Mouse (Mus musculus) midbrain, embryonic 16.5 days (tissue): ENCODE data around the gene Pop4. TPM values are rescaled to one million over a fixed set of nuclear protein-coding genes. Genes with fewer than 3 reads are reported as not detected.

Experiments used
- ATAC-seq: fragments of 200-750 bp; cut with Nextera tagmentation; 2 replicates; pipeline ENCODE4 v1.8.0; 2017; ENCODE audit warnings: moderate TSS enrichment
- H3K27ac ChIP-seq: fragments of 300-500 bp; sonication (generic); 2 replicates; pipeline ENCODE4 v1.5.1; 2014; ENCODE audit warnings: mild to moderate bottlenecking, low read length, mixed read lengths
- H3K27me3 ChIP-seq: fragments of 300-500 bp; sonication (generic); 2 replicates; pipeline ENCODE4 v1.6.1; 2014; ENCODE audit warnings: low read depth, low read length, mixed read lengths; ENCODE audit not compliant: control insufficient read depth, insufficient read depth
- H3K36me3 ChIP-seq: fragments of 300-500 bp; sonication (generic); 2 replicates; pipeline ENCODE4 v1.6.1; 2014; ENCODE audit warnings: mild to moderate bottlenecking, low read length, moderate library complexity, mixed read lengths; ENCODE audit not compliant: control insufficient read depth, insufficient read depth
- H3K4me1 ChIP-seq: fragments of 300-500 bp; sonication (generic); 2 replicates; pipeline ENCODE4 v1.6.1; 2014; ENCODE audit warnings: mild to moderate bottlenecking, low read length, mixed read lengths; ENCODE audit not compliant: control insufficient read depth, insufficient read depth
- H3K4me2 ChIP-seq: fragments of 300-500 bp; sonication (generic); 2 replicates; pipeline ENCODE4 v1.6.1; 2014; ENCODE audit warnings: mild to moderate bottlenecking, low read length, mixed read lengths
- H3K4me3 ChIP-seq: fragments of 300-500 bp; sonication (generic); 2 replicates; pipeline ENCODE4 v1.5.1; 2014; ENCODE audit warnings: low read depth, mild to moderate bottlenecking, low read length, moderate library complexity, mixed read lengths
- H3K9ac ChIP-seq: fragments of 300-500 bp; sonication (generic); 2 replicates; pipeline ENCODE4 v1.6.1; 2014; ENCODE audit warnings: low read depth, low read length, mixed read lengths
- H3K9me3 ChIP-seq: fragments of 300-500 bp; sonication (generic); replicated peaks from 2 replicates; pipeline ENCODE4 v1.6.1; 2014; ENCODE audit warnings: mild to moderate bottlenecking, low read length, mixed read lengths; ENCODE audit not compliant: control insufficient read depth, poor library complexity, severe bottlenecking
- WGBS: fragments of 180-500 bp; shearing (Covaris S2); extraction: QIAGEN DNeasy Blood & Tissue Kit; methylation state at CpG from one replicate; pipeline ENCODE4 v1.1.7; 2014; 5-methylcytosine and 5-hydroxymethylcytosine counted together
- polyA plus RNA-seq: library from polyadenylated mRNA; unstranded; fragments of >200 nt; fragmentation: Nextera tagmentation; extraction: Ambion mirVana; gene quantifications from 2 replicates; pipeline ENCODE4 v1.2.1, GENCODE M21; 2015

Pop4 gene
- polyA plus RNA-seq, 1 experiment from 2014 or later: 76.0 TPM

GRCm38 (mm10) chr7:38253441-38253840, 17.8 kb downstream of the Pop4 start:
- Histone ChIP-seq H3K4me1 (no peaks in the 10 kb centered on the region), H3K4me2 (no peak overlapping the region), H3K27ac (no peak overlapping the region), H3K9ac (no peak overlapping the region), H3K4me3 (no peak overlapping the region), H3K36me3 (no peaks in the 10 kb centered on the region), H3K27me3 (no peaks in the 10 kb centered on the region), H3K9me3 (no peaks in the 10 kb centered on the region)
- no peak for ATAC-seq

- H3K9ac ChIP-seq: no peak overlapping the region
- no peaks in the 10 kb centered on the region for H3K9me3 ChIP-seq
- ATAC-seq: 0 out of 2 replicates have a peak, but pooled peaks have one; percentile 25
- no peak overlapping the region for H3K4me2 ChIP-seq
- no peaks in the 10 kb centered on the region for H3K4me1 ChIP-seq
- H3K27ac ChIP-seq: no peak overlapping the region
- WGBS: 57% methylated on average over 5 of the region's 5 CpGs
- no peaks in the 10 kb centered on the region for H3K36me3 ChIP-seq
- no peak overlapping the region for H3K4me3 ChIP-seq
- H3K27me3 ChIP-seq: no peaks in the 10 kb centered on the region
Measured at GRCm38 (mm10) chr7:38251494-38252216, 19.6 kb downstream of the Pop4 start.

GRCm38 (mm10) chr7:38242417-38242816, 28.8 kb downstream of the Pop4 start:
- H3K4me2 ChIP-seq: no peak overlapping the region
- no peaks in the 10 kb centered on the region for H3K9me3 ChIP-seq
- no peak for ATAC-seq
- 89% methylated on average over 4 of the region's 4 CpGs for WGBS
- H3K4me1 ChIP-seq: no peaks in the 10 kb centered on the region
- no peak overlapping the region for H3K9ac ChIP-seq
- H3K4me3 ChIP-seq: no peak overlapping the region
- no peaks in the 10 kb centered on the region; the same call in 1 of the 2 replicates for H3K27me3 ChIP-seq
- H3K36me3 ChIP-seq: no peaks in the 10 kb centered on the region
- no peak overlapping the region for H3K27ac ChIP-seq

- no peak overlapping the region for H3K4me2 ChIP-seq
- no peaks in the 10 kb centered on the region; the same call in 1 of the 2 replicates for H3K27me3 ChIP-seq
- H3K4me1 ChIP-seq: no peaks in the 10 kb centered on the region
- no peak overlapping the region for H3K27ac ChIP-seq
- H3K9me3 ChIP-seq: no peaks in the 10 kb centered on the region
- H3K36me3 ChIP-seq: no peaks in the 10 kb centered on the region
- no peak overlapping the region for H3K4me3 ChIP-seq
- H3K9ac ChIP-seq: no peak overlapping the region
- ATAC-seq: no peak
Measured at GRCm38 (mm10) chr7:38237140-38237539, 34.1 kb downstream of the Pop4 start.

- Histone ChIP-seq H3K27me3 (no peaks in the 10 kb centered on the region; the same call in 1 of the 2 replicates), H3K9ac (no peak overlapping the region), H3K27ac (no peak overlapping the region), H3K4me3 (no peak overlapping the region), H3K9me3 (no peaks in the 10 kb centered on the region), H3K4me1 (no peaks in the 10 kb centered on the region), H3K4me2 (no peak overlapping the region), H3K36me3 (no peaks in the 10 kb centered on the region)
- WGBS: 57% methylated on average over 11 of the region's 11 CpGs
- no peak for ATAC-seq
Measured at GRCm38 (mm10) chr7:38236400-38237105, 34.7 kb downstream of the Pop4 start.

GRCm38 (mm10) chr7:38230285-38230684, 40.9 kb downstream of the Pop4 start:
- no peak overlapping the region for H3K27ac ChIP-seq
- H3K9me3 ChIP-seq: no peaks in the 10 kb centered on the region
- no peaks in the 10 kb centered on the region for H3K36me3 ChIP-seq
- 20% methylated on average over 8 of the region's 8 CpGs for WGBS
- no peak overlapping the region for H3K9ac ChIP-seq
- H3K27me3 ChIP-seq: peaks cover 13% of the 10 kb centered on the region
- no peak overlapping the region for H3K4me2 ChIP-seq
- ATAC-seq: no peak
- H3K4me1 ChIP-seq: peaks cover 6% of the 10 kb centered on the region
- H3K4me3 ChIP-seq: no peak overlapping the region

GRCm38 (mm10) chr7:38228329-38228728, 42.9 kb downstream of the Pop4 start:
- no peaks in the 10 kb centered on the region for H3K9me3 ChIP-seq
- H3K4me2 ChIP-seq: peak overlapping the region; percentile 98
- no peak overlapping the region for H3K27ac ChIP-seq
- peak; percentile 29; the same call in 1 of the 2 replicates for ATAC-seq
- H3K9ac ChIP-seq: no peak overlapping the region
- no peaks in the 10 kb centered on the region for H3K36me3 ChIP-seq
- WGBS: 28% methylated on average over 8 of the region's 8 CpGs
- H3K27me3 ChIP-seq: peaks cover 13% of the 10 kb centered on the region
- peak overlapping the region; percentile 54 for H3K4me3 ChIP-seq
- H3K4me1 ChIP-seq: peaks cover 6% of the 10 kb centered on the region

GRCm38 (mm10) chr7:38227900-38228298, 43.3 kb downstream of the Pop4 start, which contains the start of gene Plekhf1:
Gene Plekhf1 (minus strand): TSS chr7:38228016.
- peak; percentile 94 for ATAC-seq
- Histone ChIP-seq H3K27ac (no peak within 1 kb of the TSS), H3K4me3 (peak within 1 kb of the TSS; percentile 54), H3K9ac (peak within 1 kb of the TSS; percentile 55), H3K4me2 (peak within 1 kb of the TSS; percentile 98), H3K9me3 (no peaks in the 10 kb centered on the region), H3K4me1 (peaks cover 6% of the 10 kb centered on the region), H3K27me3 (peaks cover 13% of the 10 kb centered on the region), H3K36me3 (no peaks in the 10 kb centered on the region)
- WGBS: under 1% methylated on average over 29 of the region's 36 CpGs
